In genomic region chr11:101448899-101449298, GRCm38 (mm10) we compare ENCODE assay signal across 8 mouse cellular contexts. TPM values are rescaled to one million over a fixed set of nuclear protein-coding genes. Genes with fewer than 3 reads are reported as not detected.
DNase-seq lines count a peak whose midpoint lies in the region; ATAC-seq and TF ChIP-seq lines count a peak whose summit lies in the region.

No protein-coding gene starts in this region.

- no peak for TF ChIP-seq POLR2A in bone marrow, adult 2 months (IDR thresholded peaks at IDR 0.05; ENCODE audit: borderline replicate concordance, control insufficient read depth, low read depth, low read length)

- peak overlapping the region; percentile 33 for H3K4me3 ChIP-seq in left cerebral cortex, adult 2 months
- peak overlapping the region; percentile 90 for H3K4me3 ChIP-seq in bone marrow, adult 2 months (replicated peaks; ENCODE audit: control insufficient read depth, low read depth, low read length)
- H3K4me3 ChIP-seq in intestine, embryonic 15.5 days (replicated peaks), result peak overlapping the region; percentile 54
- no peak overlapping the region for H3K4me3 ChIP-seq in neural tube, embryonic 13.5 days

- 10% methylated on average over 4 of the region's 4 CpGs for WGBS in bone marrow, adult 2 months
- 72% methylated on average over 4 of the region's 4 CpGs for WGBS in intestine, embryonic 15.5 days
- 85% methylated on average over 4 of the region's 4 CpGs for WGBS in neural tube, embryonic 13.5 days

- H3K27ac ChIP-seq in left cerebral cortex, adult 2 months, result no peak overlapping the region
- peak overlapping the region; percentile 30; the same call in 1 of the 2 replicates for H3K27ac ChIP-seq in bone marrow, adult 2 months (ENCODE audit: control insufficient read depth, insufficient read depth, low read depth, low read length, poor library complexity)
- peak overlapping the region; percentile 68; the same call in 1 of the 2 replicates for H3K27ac ChIP-seq in intestine, embryonic 15.5 days
- no peak overlapping the region for H3K27ac ChIP-seq in neural tube, embryonic 13.5 days (replicated peaks)

- peaks cover 2% of the 10 kb centered on the region; the same call in 1 of the 2 replicates for H3K4me1 ChIP-seq in bone marrow, adult 2 months (ENCODE audit: control insufficient read depth, insufficient read depth, low read length)
- H3K4me1 ChIP-seq in intestine, embryonic 15.5 days (replicated peaks), result peaks cover 2% of the 10 kb centered on the region
- peaks cover 12% of the 10 kb centered on the region for H3K4me1 ChIP-seq in neural tube, embryonic 13.5 days (replicated peaks)

- peaks cover 15% of the 10 kb centered on the region for H3K36me3 ChIP-seq in intestine, embryonic 15.5 days
- H3K36me3 ChIP-seq in neural tube, embryonic 13.5 days, result peaks cover 26% of the 10 kb centered on the region

- H3K27me3 ChIP-seq in intestine, embryonic 15.5 days (replicated peaks), result no peaks in the 10 kb centered on the region
- no peaks in the 10 kb centered on the region for H3K27me3 ChIP-seq in neural tube, embryonic 13.5 days

- intact Hi-C loops in left cerebral cortex, adult 2 months (cut with DNase I), result loop anchor here (2.0 kb wide), 1 partner anchor 16 kb away; the partner anchor contains the start of gene Rnd2

- peak overlapping the region; percentile 56 for H3K9ac ChIP-seq in intestine, embryonic 15.5 days
- no peak overlapping the region for H3K9ac ChIP-seq in neural tube, embryonic 13.5 days

- no peaks in the 10 kb centered on the region for H3K9me3 ChIP-seq in intestine, embryonic 15.5 days
- no peaks in the 10 kb centered on the region for H3K9me3 ChIP-seq in neural tube, embryonic 13.5 days

- no peak for TF ChIP-seq CTCF in left cerebral cortex, adult 2 months (IDR thresholded peaks at IDR 0.05)
- no peak for TF ChIP-seq CTCF in bone marrow, adult 2 months (IDR thresholded peaks at IDR 0.05; ENCODE audit: control insufficient read depth, insufficient read depth, low read length)

- DNase-seq in left cerebral cortex, adult 2 months (ENCODE audit: extremely low spot score in 1 of 2, low spot score in 2 of 2), result no peak
- no peak for DNase-seq in left cerebral cortex, adult 18-20 months (ENCODE audit: low spot score in 2 of 2)
- DNase-seq in embryo, embryonic 11 days, result no peak
- no peak for DNase-seq in T-cell, adult 2 months (ENCODE audit: low spot score)
- no peak for DNase-seq in gastrocnemius, postnatal 10 days

- ATAC-seq in intestine, embryonic 15.5 days, result no peak
- ATAC-seq in neural tube, embryonic 13.5 days (ENCODE audit: low read depth), result no peak

- peak overlapping the region; percentile 69 for H3K4me2 ChIP-seq in intestine, embryonic 15.5 days (replicated peaks)
- H3K4me2 ChIP-seq in neural tube, embryonic 13.5 days, result peak overlapping the region; percentile 13

RNA-seq across cellular contexts. Expression of gene Ifi35, which starts 0.7 kb away (rescaled TPM):
- total RNA-seq in left cerebral cortex, adult 2 months (2021), result 1 to 10 TPM; 2.4 to 3.2 TPM
- total RNA-seq in left cerebral cortex, adult 18-20 months (2021), result 1 to 10 TPM; 2.6 to 3.2 TPM
- polyA plus RNA-seq in bone marrow, adult 2 months (2011; ENCODE audit: insufficient read depth, insufficient read length, low replicate concordance, missing spikeins), result 24.9 and 45.0 TPM in 2 replicates
- 23.9 and 24.5 TPM in 2 replicates for polyA plus RNA-seq in intestine, embryonic 15.5 days (2015; fragmentation: Nextera tagmentation; extraction: Ambion mirVana)
- polyA plus RNA-seq in neural tube, embryonic 13.5 days (2015; fragmentation: Nextera tagmentation; extraction: Ambion mirVana), result 3.6 and 3.8 TPM in 2 replicates
- total RNA-seq in gastrocnemius, postnatal 10 days (2021), result 1 to 10 TPM; 6.6 to 7.2 TPM

RNA-seq across cellular contexts. Expression of gene Rpl27, which starts 6.8 kb away (rescaled TPM):
- 10 to 100 TPM; 31.5 to 34.7 TPM for total RNA-seq in left cerebral cortex, adult 2 months (2021)
- 10 to 100 TPM; 51.0 to 52.1 TPM for total RNA-seq in left cerebral cortex, adult 18-20 months (2021)
- 532 and 941 TPM in 2 replicates for polyA plus RNA-seq in bone marrow, adult 2 months (2011; ENCODE audit: insufficient read depth, insufficient read length, low replicate concordance, missing spikeins)
- 322 and 353 TPM in 2 replicates for polyA plus RNA-seq in intestine, embryonic 15.5 days (2015; fragmentation: Nextera tagmentation; extraction: Ambion mirVana)
- polyA plus RNA-seq in neural tube, embryonic 13.5 days (2015; fragmentation: Nextera tagmentation; extraction: Ambion mirVana), result 303 and 315 TPM in 2 replicates
- 10 to 100 TPM; 55.9 to 84.8 TPM for total RNA-seq in gastrocnemius, postnatal 10 days (2021)

RNA-seq across cellular contexts. Expression of gene Rnd2, which starts 15.9 kb away (rescaled TPM):
- 100 to 1,000 TPM; 141 to 159 TPM for total RNA-seq in left cerebral cortex, adult 2 months (2021)
- 100 to 1,000 TPM; 158 to 161 TPM for total RNA-seq in left cerebral cortex, adult 18-20 months (2021)
- polyA plus RNA-seq in bone marrow, adult 2 months (2011; ENCODE audit: insufficient read depth, insufficient read length, low replicate concordance, missing spikeins), result 1.0 and 1.7 TPM in 2 replicates
- 23.7 and 24.5 TPM in 2 replicates for polyA plus RNA-seq in intestine, embryonic 15.5 days (2015; fragmentation: Nextera tagmentation; extraction: Ambion mirVana)
- polyA plus RNA-seq in neural tube, embryonic 13.5 days (2015; fragmentation: Nextera tagmentation; extraction: Ambion mirVana), result 80.5 and 83.0 TPM in 2 replicates
- 1 to 10 TPM; 5.0 to 5.8 TPM for total RNA-seq in gastrocnemius, postnatal 10 days (2021)

RNA-seq across cellular contexts. Expression of gene Vat1, which starts 17.1 kb away (rescaled TPM):
- total RNA-seq in left cerebral cortex, adult 2 months (2021), result 10 to 100 TPM; 33.4 to 36.8 TPM
- total RNA-seq in left cerebral cortex, adult 18-20 months (2021), result 10 to 100 TPM; 37.9 to 44.5 TPM
- polyA plus RNA-seq in bone marrow, adult 2 months (2011; ENCODE audit: insufficient read depth, insufficient read length, low replicate concordance, missing spikeins), result 10.6 and 19.0 TPM in 2 replicates
- polyA plus RNA-seq in intestine, embryonic 15.5 days (2015; fragmentation: Nextera tagmentation; extraction: Ambion mirVana), result 69.7 and 70.0 TPM in 2 replicates
- polyA plus RNA-seq in neural tube, embryonic 13.5 days (2015; fragmentation: Nextera tagmentation; extraction: Ambion mirVana), result 72.6 and 75.8 TPM in 2 replicates
- total RNA-seq in gastrocnemius, postnatal 10 days (2021), result 10 to 100 TPM; 39.4 to 50.2 TPM

RNA-seq across cellular contexts. Expression of gene Ptges3l, which starts 23.8 kb away (rescaled TPM):
- total RNA-seq in left cerebral cortex, adult 2 months (2021), result 1 to 10 TPM; 2.3 to 4.2 TPM
- total RNA-seq in left cerebral cortex, adult 18-20 months (2021), result 1 to 10 TPM; 4.1 to 4.5 TPM
- 2.4 TPM in 1 of 2 replicates, not detected in the other for polyA plus RNA-seq in bone marrow, adult 2 months (2011; ENCODE audit: insufficient read depth, insufficient read length, low replicate concordance, missing spikeins)
- polyA plus RNA-seq in intestine, embryonic 15.5 days (2015; fragmentation: Nextera tagmentation; extraction: Ambion mirVana), result 11.7 TPM in 2 replicates
- 3.3 and 4.3 TPM in 2 replicates for polyA plus RNA-seq in neural tube, embryonic 13.5 days (2015; fragmentation: Nextera tagmentation; extraction: Ambion mirVana)
- 100 to 1,000 TPM in 1 of 2 experiments, 10 to 100 TPM in 1; 90.6 to 101 TPM for total RNA-seq in gastrocnemius, postnatal 10 days (2021)

Comparison
In these comparisons a context has a peak if more than half of its experiments do, and no peak if none do; other contexts are left out.
1. H3K27ac ChIP-seq: peak in bone marrow, adult 2 months (single experiment) and intestine, embryonic 15.5 days (single experiment); none in left cerebral cortex, adult 2 months (single experiment) and neural tube, embryonic 13.5 days (single experiment).
2. RNA of gene Rnd2, which starts 15.9 kb away (total RNA-seq): 158 to 161 TPM in left cerebral cortex, adult 18-20 months and 141 to 159 TPM in left cerebral cortex, adult 2 months; 5.0 to 5.8 TPM in gastrocnemius, postnatal 10 days; every median in the first group is over 10 times any median in the second.